Mouse (Mus musculus) layer of hippocampus, adult 9-10 months (tissue): ENCODE data around the gene Barx2.

ENCODE experiments used
- DNase-seq: peaks from one replicate; pipeline ENCODE4 v3.0.0; 2022; ENCODE audit warnings: low spot score

Barx2 gene

GRCm38 (mm10) chr9:31802641-31803040, 110.6 kb downstream of the Barx2 start:
- DNase-seq: no peak
